Mouse (Mus musculus): ENCODE measurements at regions not wholly inside any gene's neighbourhood (a gene's known extent, or its start where the extent isn't known, plus 50 kb on each side); places are given as distances from the start of the nearest gene placed in this dataset.

- ATAC-seq (replicated peaks; ENCODE audit: poor library complexity, severe bottlenecking): no peak
Observed at GRCm38 (mm10) chr13:53726031-53726430, 253.2 kb upstream of the Msx2 start.

GRCm38 (mm10) chr13:53722881-53723280 lies 250.0 kb upstream of the Msx2 start:
- ATAC-seq (replicated peaks; ENCODE audit: poor library complexity, severe bottlenecking): no peak

- ATAC-seq (replicated peaks; ENCODE audit: poor library complexity, severe bottlenecking): no peak
Observed at GRCm38 (mm10) chr13:53721038-53721463, 248.2 kb upstream of the Msx2 start.

GRCm38 (mm10) chr13:53717582-53717981 lies 244.7 kb upstream of the Msx2 start:
- no peak for ATAC-seq (replicated peaks; ENCODE audit: poor library complexity, severe bottlenecking)

GRCm38 (mm10) chr13:53717086-53717485 lies 244.2 kb upstream of the Msx2 start:
- no peak for ATAC-seq (replicated peaks; ENCODE audit: poor library complexity, severe bottlenecking)

GRCm38 (mm10) chr13:53709062-53709461 lies 236.2 kb upstream of the Msx2 start:
- no peak for ATAC-seq (replicated peaks; ENCODE audit: poor library complexity, severe bottlenecking)

- no peak for ATAC-seq (replicated peaks; ENCODE audit: poor library complexity, severe bottlenecking)
Observed at GRCm38 (mm10) chr13:53707548-53707947, 234.7 kb upstream of the Msx2 start.

- no peak for ATAC-seq (replicated peaks; ENCODE audit: poor library complexity, severe bottlenecking)
Observed at GRCm38 (mm10) chr13:53704104-53704503, 231.2 kb upstream of the Msx2 start.

GRCm38 (mm10) chr13:53700236-53700635 lies 227.4 kb upstream of the Msx2 start:
- no peak for ATAC-seq (replicated peaks; ENCODE audit: poor library complexity, severe bottlenecking)

- ATAC-seq (replicated peaks; ENCODE audit: poor library complexity, severe bottlenecking): no peak
Observed at GRCm38 (mm10) chr13:53697954-53698353, 225.1 kb upstream of the Msx2 start.

GRCm38 (mm10) chr13:53695385-53695784 lies 222.5 kb upstream of the Msx2 start:
- no peak for ATAC-seq (replicated peaks; ENCODE audit: poor library complexity, severe bottlenecking)

- ATAC-seq (replicated peaks; ENCODE audit: poor library complexity, severe bottlenecking): no peak
Observed at GRCm38 (mm10) chr13:53688934-53689333, 216.1 kb upstream of the Msx2 start.

- peak; percentile 44; the same call in 1 of the 2 replicates for ATAC-seq (replicated peaks; ENCODE audit: poor library complexity, severe bottlenecking)
Observed at GRCm38 (mm10) chr13:53688489-53688888, 215.6 kb upstream of the Msx2 start.

- no peak for ATAC-seq (replicated peaks; ENCODE audit: poor library complexity, severe bottlenecking)
Observed at GRCm38 (mm10) chr13:53684498-53684897, 211.6 kb upstream of the Msx2 start.

GRCm38 (mm10) chr13:53677187-53677586 lies 204.3 kb upstream of the Msx2 start:
- ATAC-seq (replicated peaks; ENCODE audit: poor library complexity, severe bottlenecking): no peak

- ATAC-seq (replicated peaks; ENCODE audit: poor library complexity, severe bottlenecking): no peak
Observed at GRCm38 (mm10) chr13:53670361-53670760, 197.5 kb upstream of the Msx2 start.

GRCm38 (mm10) chr13:53667518-53667917 lies 194.6 kb upstream of the Msx2 start:
- ATAC-seq (replicated peaks; ENCODE audit: poor library complexity, severe bottlenecking): no peak

- no peak for ATAC-seq (replicated peaks; ENCODE audit: poor library complexity, severe bottlenecking)
Observed at GRCm38 (mm10) chr13:53665592-53665991, 192.7 kb upstream of the Msx2 start.

GRCm38 (mm10) chr13:53664631-53665230 lies 191.9 kb upstream of the Msx2 start:
- no peak for ATAC-seq (replicated peaks; ENCODE audit: poor library complexity, severe bottlenecking)

GRCm38 (mm10) chr13:53652826-53653225 lies 180.0 kb upstream of the Msx2 start:
- no peak for ATAC-seq (replicated peaks; ENCODE audit: poor library complexity, severe bottlenecking)

GRCm38 (mm10) chr13:53648353-53648752 lies 175.5 kb upstream of the Msx2 start:
- ATAC-seq (replicated peaks; ENCODE audit: poor library complexity, severe bottlenecking): no peak

GRCm38 (mm10) chr13:53642557-53642956 lies 169.7 kb upstream of the Msx2 start:
- no peak for ATAC-seq (replicated peaks; ENCODE audit: poor library complexity, severe bottlenecking)

GRCm38 (mm10) chr13:53639584-53639983 lies 166.7 kb upstream of the Msx2 start:
- no peak for ATAC-seq (replicated peaks; ENCODE audit: poor library complexity, severe bottlenecking)

Measured in granulocyte monocyte progenitor cell, adult 5-6 weeks (primary cell).